ENCODE assay signal across 14 mouse cellular contexts in the genomic region with DNA sequence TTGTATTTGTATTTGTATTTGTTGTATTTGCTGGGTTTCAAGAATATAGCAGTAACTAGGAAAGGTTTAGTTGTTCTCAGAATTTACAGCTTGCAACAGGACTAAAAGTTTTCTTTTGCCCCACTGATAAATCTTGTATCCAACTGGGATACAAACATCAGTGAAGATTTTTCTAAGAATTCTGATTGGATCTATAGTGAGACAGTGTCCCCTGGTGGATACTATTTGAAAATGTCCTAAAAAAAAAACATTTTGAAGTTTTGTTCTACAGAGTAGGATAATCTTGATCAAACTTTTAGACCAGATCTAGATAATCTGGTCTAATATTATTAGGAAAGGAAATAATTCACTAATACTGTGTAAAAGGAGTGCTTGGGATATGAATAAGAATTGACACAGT.
DNase-seq lines count a peak whose midpoint lies in the region; ATAC-seq and TF ChIP-seq lines count a peak whose summit lies in the region.
"Had no signal": no experiment of that assay in that cellular context is flagged by ENCODE, and none has a peak within 500 bp of the region (broad histone marks: within the 10 kb centered on the region; RNA-seq: fewer than 3 reads in every experiment).

No protein-coding gene starts in this region.

- H3K4me1 ChIP-seq in intestine, postnatal 0 days (replicated peaks; ENCODE audit: control insufficient read depth, insufficient read depth, low read length), result no peaks in the 10 kb centered on the region
- H3K4me1 ChIP-seq in intestine, embryonic 15.5 days (replicated peaks), result no peaks in the 10 kb centered on the region
- H3K4me1 ChIP-seq in lung, embryonic 14.5 days (ENCODE audit: insufficient read depth), result no peaks in the 10 kb centered on the region
- H3K4me1 ChIP-seq in neural tube, embryonic 15.5 days, result no peaks in the 10 kb centered on the region
- H3K4me1 ChIP-seq: midbrain, embryonic 12.5 days had no signal

- H3K27me3 ChIP-seq in intestine, postnatal 0 days (replicated peaks; ENCODE audit: control insufficient read depth, insufficient read depth, low read length), result no peaks in the 10 kb centered on the region
- no peaks in the 10 kb centered on the region for H3K27me3 ChIP-seq in intestine, embryonic 15.5 days (replicated peaks)
- no peaks in the 10 kb centered on the region for H3K27me3 ChIP-seq in lung, embryonic 14.5 days (ENCODE audit: insufficient read depth, low read length)
- H3K27me3 ChIP-seq in neural tube, embryonic 15.5 days (replicated peaks), result no peaks in the 10 kb centered on the region
- H3K27me3 ChIP-seq: midbrain, embryonic 12.5 days had no signal

- H3K9me3 ChIP-seq in intestine, postnatal 0 days (ENCODE audit: control insufficient read depth), result no peaks in the 10 kb centered on the region
- H3K9me3 ChIP-seq in intestine, embryonic 15.5 days, result no peaks in the 10 kb centered on the region
- no peaks in the 10 kb centered on the region for H3K9me3 ChIP-seq in lung, embryonic 14.5 days (ENCODE audit: low read depth, low read length)
- no peaks in the 10 kb centered on the region for H3K9me3 ChIP-seq in neural tube, embryonic 15.5 days (replicated peaks)
- H3K9me3 ChIP-seq: midbrain, embryonic 12.5 days had no signal

- TF ChIP-seq CTCF in intestine, postnatal 0 days (IDR thresholded peaks at IDR 0.05; ENCODE audit: low read depth), result peak; percentile 74
- peak; percentile 63 for TF ChIP-seq CTCF in lung, embryonic 14.5 days (IDR thresholded peaks at IDR 0.05; ENCODE audit: low read depth)
- TF ChIP-seq CTCF in brain, embryonic 14.5 days (IDR thresholded peaks at IDR 0.05; ENCODE audit: borderline replicate concordance, extremely low read depth, insufficient read depth, insufficient read length), result no peak

- peaks cover 10% of the 10 kb centered on the region; the same call in 1 of the 2 replicates for H3K36me3 ChIP-seq in intestine, postnatal 0 days (ENCODE audit: control insufficient read depth, insufficient read depth)
- no peaks in the 10 kb centered on the region for H3K36me3 ChIP-seq in intestine, embryonic 15.5 days
- peaks cover 44% of the 10 kb centered on the region for H3K36me3 ChIP-seq in lung, embryonic 14.5 days (ENCODE audit: insufficient read depth)
- no peaks in the 10 kb centered on the region for H3K36me3 ChIP-seq in neural tube, embryonic 15.5 days
- H3K36me3 ChIP-seq: midbrain, embryonic 12.5 days had no signal

- H3K9ac ChIP-seq in intestine, postnatal 0 days (ENCODE audit: low read depth, low read length), result no peak overlapping the region
- no peak overlapping the region for H3K9ac ChIP-seq in intestine, embryonic 15.5 days
- H3K9ac ChIP-seq in lung, embryonic 14.5 days, result no peak overlapping the region
- no peak overlapping the region for H3K9ac ChIP-seq in neural tube, embryonic 15.5 days (replicated peaks)
- H3K9ac ChIP-seq: midbrain, embryonic 12.5 days had no signal

- H3K4me3 ChIP-seq in intestine, postnatal 0 days (ENCODE audit: low read depth, low read length), result no peak overlapping the region
- H3K4me3 ChIP-seq in intestine, embryonic 15.5 days (replicated peaks), result no peak overlapping the region
- H3K4me3 ChIP-seq in lung, embryonic 14.5 days (ENCODE audit: low read depth, low read length), result no peak overlapping the region
- no peak overlapping the region for H3K4me3 ChIP-seq in neural tube, embryonic 15.5 days (replicated peaks)
- H3K4me3 ChIP-seq: midbrain, embryonic 12.5 days had no signal

- H3K4me2 ChIP-seq in intestine, postnatal 0 days (replicated peaks; ENCODE audit: low read depth), result no peak overlapping the region
- no peak overlapping the region for H3K4me2 ChIP-seq in intestine, embryonic 15.5 days (replicated peaks)
- no peak overlapping the region for H3K4me2 ChIP-seq in lung, embryonic 14.5 days
- no peak overlapping the region for H3K4me2 ChIP-seq in neural tube, embryonic 15.5 days
- H3K4me2 ChIP-seq: midbrain, embryonic 12.5 days had no signal

- ATAC-seq in intestine, postnatal 0 days, result no peak
- no peak for ATAC-seq in intestine, embryonic 15.5 days
- ATAC-seq in lung, embryonic 14.5 days (ENCODE audit: insufficient read depth), result no peak
- no peak for ATAC-seq in neural tube, embryonic 15.5 days (ENCODE audit: low FRiP score)

- H3K27ac ChIP-seq in intestine, postnatal 0 days (ENCODE audit: low read depth, low read length), result no peak overlapping the region
- no peak overlapping the region for H3K27ac ChIP-seq in intestine, embryonic 15.5 days
- H3K27ac ChIP-seq in lung, embryonic 14.5 days (ENCODE audit: low read depth), result no peak overlapping the region
- no peak overlapping the region for H3K27ac ChIP-seq in neural tube, embryonic 15.5 days (replicated peaks)
- H3K27ac ChIP-seq: midbrain, embryonic 12.5 days had no signal

- no peak for TF ChIP-seq POLR2A in brain, embryonic 14.5 days (IDR thresholded peaks at IDR 0.05; ENCODE audit: borderline replicate concordance, extremely low read depth, insufficient read depth, insufficient read length, poor library complexity, severe bottlenecking)

- DNase-seq in embryo, embryonic 11 days, result peak; percentile 49
- no peak for DNase-seq in embryo, embryonic 9.5 days (ENCODE audit: extremely low spot score)
- peak; percentile 58 for DNase-seq in lung, embryonic 14.5 days
- no peak for DNase-seq in lung, postnatal 4 days
- DNase-seq in brain, embryonic 14.5 days (ENCODE audit: low read depth), result peak; percentile 29
- DNase-seq: cerebellum, postnatal 10 days; heart, adult 11 months; heart, postnatal 10 days; liver; lung, postnatal 36 days had no signal

Comparison
In these comparisons a context has a peak if more than half of its experiments do, and no peak if none do; other contexts are left out.
1. DNase-seq: peak in embryo, embryonic 11 days (single experiment), lung, embryonic 14.5 days (single experiment) and brain, embryonic 14.5 days (single experiment); none in embryo, embryonic 9.5 days (single experiment) and lung, postnatal 4 days (0 of 2).